Mouse (Mus musculus) midbrain, embryonic 15.5 days (tissue): ENCODE results near the gene Fam107a. TPM values are rescaled to one million over a fixed set of nuclear protein-coding genes. Genes with fewer than 3 reads are reported as not detected.

ENCODE experiments used
- ATAC-seq: fragments of 200-750 bp; cut with Nextera tagmentation; replicated peaks from 2 replicates; pipeline ENCODE4 v1.8.0; 2017; ENCODE audit warnings: moderate TSS enrichment
- H3K27ac ChIP-seq: fragments of 300-500 bp; sonication (generic); 2 replicates; pipeline ENCODE4 v1.5.1; 2015; ENCODE audit warnings: mild to moderate bottlenecking, inconsistent platforms
- H3K27me3 ChIP-seq: fragments of 300-500 bp; sonication (generic); replicated peaks from 2 replicates; pipeline ENCODE4 v1.6.1; 2015; ENCODE audit warnings: inconsistent platforms
- H3K36me3 ChIP-seq: fragments of 300-500 bp; sonication (generic); replicated peaks from 2 replicates; pipeline ENCODE4 v1.6.1; 2015; ENCODE audit warnings: inconsistent platforms
- H3K4me1 ChIP-seq: fragments of 300-500 bp; sonication (generic); 2 replicates; pipeline ENCODE4 v1.6.1; 2015; ENCODE audit warnings: inconsistent platforms
- H3K4me2 ChIP-seq: fragments of 300-500 bp; sonication (generic); 2 replicates; pipeline ENCODE4 v1.6.1; 2015; ENCODE audit warnings: inconsistent platforms, mild to moderate bottlenecking, moderate library complexity
- H3K4me3 ChIP-seq: fragments of 300-500 bp; sonication (generic); 2 replicates; pipeline ENCODE4 v1.5.1; 2015; ENCODE audit warnings: mild to moderate bottlenecking, inconsistent platforms
- H3K9ac ChIP-seq: fragments of 300-500 bp; sonication (generic); 2 replicates; pipeline ENCODE4 v1.6.1; 2015; ENCODE audit warnings: mild to moderate bottlenecking, inconsistent platforms
- H3K9me3 ChIP-seq: fragments of 300-500 bp; sonication (generic); 2 replicates; pipeline ENCODE4 v1.6.1; 2016; ENCODE audit warnings: inconsistent platforms
- WGBS: fragments of 180-500 bp; shearing (Covaris S2); methylation state at CpG from one replicate; pipeline ENCODE4 v1.1.7; 2015; ENCODE audit warnings: mixed read lengths; 5-methylcytosine and 5-hydroxymethylcytosine counted together
- polyA plus RNA-seq: library from polyadenylated mRNA; unstranded; fragments of >200 nt; fragmentation: Nextera tagmentation; extraction: Ambion mirVana; gene quantifications from 2 replicates; pipeline ENCODE4 v1.2.1, GENCODE M21; 2015

Gene Fam107a
- polyA plus RNA-seq, 1 experiment from 2014 or later, result 0.68 TPM

GRCm38 (mm10) chr14:8246878-8247277 is 70.9 kb downstream of the Fam107a start:
- WGBS, result 85% methylated on average over 8 of the region's 8 CpGs

More at GRCm38 (mm10) chr14:8246878-8247277, 70.9 kb downstream of the Fam107a start:
- no peaks in the 10 kb centered on the region for H3K27me3 ChIP-seq
- no peaks in the 10 kb centered on the region for H3K36me3 ChIP-seq
- ATAC-seq, result no peak
- H3K9me3 ChIP-seq, result no peaks in the 10 kb centered on the region
- no peak overlapping the region for H3K27ac ChIP-seq
- H3K4me3 ChIP-seq, result no peak overlapping the region
- no peak overlapping the region for H3K9ac ChIP-seq
- no peak overlapping the region for H3K4me2 ChIP-seq
- peaks cover 10% of the 10 kb centered on the region for H3K4me1 ChIP-seq

Other genes with a start within 250 kb of the Fam107a start
- 43.8 and 46.3 TPM in 2 replicates for gene Rpp14, start 237.7 kb downstream of the Fam107a start, polyA plus RNA-seq
- gene Pxk, start 219.8 kb downstream of the Fam107a start, polyA plus RNA-seq, result 66.0 and 67.5 TPM in 2 replicates
- 245 TPM in 2 replicates for gene Pdhb, start 145.0 kb downstream of the Fam107a start, polyA plus RNA-seq
- 18.3 and 19.6 TPM in 2 replicates for gene Kctd6, start 103.9 kb downstream of the Fam107a start, polyA plus RNA-seq
- gene Acox2, start 58.7 kb downstream of the Fam107a start, polyA plus RNA-seq, result not detected in 2 replicates
- not detected in 2 replicates for gene Oit1, start 60.7 kb upstream of the Fam107a start, polyA plus RNA-seq